Mouse (Mus musculus) testis, adult 2 months (tissue): ENCODE measurements around the gene Gstm1.

Experiments
- CTCF ChIP-seq: fragments of 200-500 bp; IDR thresholded peaks from 2 replicates; pipeline ENCODE4 v1.5.1; 2012; ENCODE audit warnings: low read depth, mild to moderate bottlenecking, inconsistent platforms, low read length, moderate library complexity; ENCODE audit not compliant: control insufficient read depth, insufficient read depth, insufficient replicate concordance
- POLR2A ChIP-seq: fragments of 200-500 bp; IDR thresholded peaks from 2 replicates; pipeline ENCODE4 v1.6.1; 2012; ENCODE audit warnings: low read depth, mild to moderate bottlenecking, inconsistent platforms, low read length, moderate library complexity; ENCODE audit not compliant: control insufficient read depth

- TF ChIP-seq CTCF (no peak), POLR2A (no peak)
Observed at GRCm38 (mm10) chr3:108014974-108015346, 2.8 kb downstream of the Gstm1 start.
